Mouse (Mus musculus): ENCODE results near the gene Clasp2.
A peak's percentile ranks its signal among the peaks of the same experiment; 100 is the strongest.
"Not testable (repeated sequence)": the region's sequence is repeated elsewhere in the genome, so short reads cannot be mapped to it uniquely, and the experiment has no call there.

Clasp2 gene

DNA sequence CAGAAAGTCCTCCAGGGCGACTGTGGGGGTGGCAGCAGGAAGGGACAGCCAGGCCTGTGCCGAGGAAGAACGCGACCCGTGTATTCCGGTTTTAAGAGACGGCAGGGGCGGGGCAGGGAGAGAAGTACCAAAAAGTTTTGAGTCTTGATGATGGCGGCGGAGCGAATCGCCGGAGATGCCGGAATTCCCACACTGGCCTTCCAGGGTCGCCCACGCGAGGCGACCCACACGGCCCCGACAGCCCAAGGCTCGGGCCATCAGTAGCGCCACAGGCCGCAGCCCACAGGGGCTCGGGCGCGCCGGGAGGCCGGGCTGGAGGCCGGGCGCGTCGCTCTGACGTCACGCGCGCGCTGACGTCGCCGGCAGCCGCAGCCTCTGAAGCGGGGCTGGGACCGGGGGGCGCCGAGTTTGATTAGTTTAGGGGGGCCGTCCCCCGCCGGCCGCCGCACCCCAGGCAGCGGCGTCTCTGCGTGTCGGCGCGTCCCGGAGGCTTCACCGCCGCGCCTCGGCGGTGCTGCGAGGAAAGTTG, at the start of gene Clasp2:
Gene Clasp2, plus strand, starts transcription at position 366 of the 529 bp plus-strand sequence.
- DNase-seq (ENCODE audit: low read depth, low spot score) = peak; percentile 73

DNA sequence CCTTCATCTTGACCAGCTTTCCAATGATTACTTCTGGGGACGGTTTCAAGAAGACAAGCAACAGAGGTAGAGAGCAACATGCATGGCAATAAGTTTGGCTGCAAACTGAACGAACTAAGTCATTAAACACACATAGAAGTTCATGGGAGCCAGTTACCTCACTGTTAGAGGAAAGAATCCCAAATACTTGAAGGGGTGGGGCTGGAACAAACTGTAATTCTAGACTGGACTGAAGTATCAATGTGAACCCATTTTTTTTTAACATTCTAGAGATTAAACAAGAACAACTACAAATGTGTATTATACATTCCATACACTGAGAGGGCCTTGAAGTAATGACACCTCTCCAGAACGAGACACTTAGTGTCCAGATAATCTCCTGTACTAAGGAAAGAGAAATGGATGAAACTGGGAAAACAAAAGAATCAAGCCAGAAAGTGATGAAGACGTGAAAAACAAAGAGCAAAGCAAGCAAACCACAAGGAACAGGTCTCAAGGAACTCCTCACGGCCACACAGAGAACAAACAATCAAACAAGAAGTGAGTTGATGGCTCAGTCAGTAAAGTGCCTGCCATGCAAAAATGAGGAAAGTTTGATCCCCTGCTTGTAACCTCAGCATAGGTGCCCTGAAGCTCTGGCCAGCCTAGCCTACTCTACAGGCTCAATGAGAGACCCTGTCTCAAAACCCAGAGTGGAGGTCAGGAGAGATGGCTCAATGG, 39.7 kb upstream of the Clasp2 start:
- no peak for DNase-seq (ENCODE audit: low read depth, low spot score)

DNA sequence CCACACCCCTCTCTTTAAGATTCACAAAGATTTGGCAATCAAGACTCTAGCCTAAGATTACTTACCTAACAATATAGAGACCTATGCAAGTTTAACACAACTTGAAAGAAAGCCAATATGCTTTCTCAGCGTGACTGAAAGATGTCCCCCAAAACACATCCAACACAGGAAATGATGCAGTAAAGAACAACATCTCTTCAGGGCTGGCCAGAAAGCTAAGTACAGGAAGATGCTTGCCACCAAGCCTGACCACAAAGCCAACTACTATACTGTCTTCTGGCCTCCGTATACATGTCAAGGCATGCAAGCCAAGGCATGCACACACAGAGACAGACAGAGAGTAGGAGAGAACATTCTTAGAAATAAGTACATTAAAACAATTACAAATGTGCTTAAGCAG, 35.2 kb upstream of the Clasp2 start:
- no peak for DNase-seq (ENCODE audit: low read depth, low spot score)

DNA sequence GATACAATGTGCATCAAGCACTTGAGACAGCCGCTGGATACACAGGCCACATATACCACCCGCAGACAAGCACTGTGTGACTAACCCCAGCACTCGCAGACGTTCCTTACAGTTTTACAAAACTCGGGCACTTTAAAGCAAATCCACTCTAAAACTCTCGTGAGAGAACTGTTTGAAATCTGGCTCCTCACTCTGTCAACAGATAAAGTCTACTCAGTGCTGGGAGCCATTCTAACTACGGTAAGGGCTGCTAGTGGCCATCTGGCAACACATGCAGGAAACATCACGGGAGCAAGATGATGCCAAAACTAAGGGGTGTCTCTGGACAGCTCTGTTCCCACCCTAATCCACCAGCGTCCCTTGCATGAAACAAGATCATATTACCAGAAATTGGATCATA, 34.4 kb upstream of the Clasp2 start:
- DNase-seq (ENCODE audit: low read depth, low spot score) = no peak

GRCm38 (mm10) chr9:113707481-113708360, 33.6 kb upstream of the Clasp2 start, which contains the start of gene Pdcd6ip:
Gene Pdcd6ip, minus strand, starts transcription at chr9:113708259.
- DNase-seq (ENCODE audit: low read depth, low spot score) = peak; percentile 79

DNA sequence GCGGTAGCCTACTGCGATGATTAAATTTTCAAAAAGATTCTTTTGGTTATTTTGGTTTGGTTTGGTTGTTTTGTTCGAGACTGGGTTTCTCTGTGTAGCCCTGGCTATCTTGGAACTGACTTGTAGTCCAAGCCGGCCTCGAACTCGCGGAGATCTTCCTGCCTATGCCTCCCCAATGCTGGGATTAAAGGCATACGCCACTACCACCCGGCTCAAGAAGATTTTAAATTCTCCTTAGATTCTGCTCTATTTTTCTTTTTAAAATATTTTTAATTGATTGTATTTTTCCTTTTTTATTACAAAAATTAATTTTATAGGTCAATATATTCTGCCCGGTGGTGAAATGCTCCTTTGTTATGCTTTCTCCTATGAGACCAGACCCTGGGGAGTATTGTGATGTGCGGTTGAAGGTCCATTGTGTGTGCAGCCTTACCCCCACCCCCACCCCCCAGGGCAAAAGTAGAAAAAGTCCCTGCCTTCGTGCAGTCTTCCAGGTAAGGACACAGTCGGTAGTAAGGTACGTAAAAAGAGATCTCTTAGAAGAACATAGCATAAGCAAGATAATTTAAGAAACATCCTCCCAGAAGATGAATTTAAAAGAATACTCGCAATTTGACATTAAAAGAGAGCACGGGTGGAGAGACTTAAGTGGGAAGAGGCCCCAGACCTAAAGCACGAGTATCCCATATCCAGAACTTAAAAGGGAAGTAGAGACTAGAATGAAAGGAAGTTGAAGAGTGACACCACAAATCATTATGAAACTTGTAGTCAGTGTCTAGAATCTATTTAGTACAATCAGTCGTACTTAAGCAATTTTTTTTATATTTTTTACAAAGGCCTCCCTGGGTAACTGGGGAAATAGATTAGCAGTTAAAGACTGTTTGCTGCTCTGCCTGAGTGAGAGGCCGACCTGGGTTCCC, 32.7 kb upstream of the Clasp2 start:
- no peak for DNase-seq (ENCODE audit: low read depth, low spot score)

- no peak for DNase-seq (ENCODE audit: low read depth, low spot score)
Measured at GRCm38 (mm10) chr9:113710871-113711270, 30.4 kb upstream of the Clasp2 start.

- no peak for DNase-seq (ENCODE audit: low read depth, low spot score)
Measured at GRCm38 (mm10) chr9:113719063-113719462, 22.2 kb upstream of the Clasp2 start.

GRCm38 (mm10) chr9:113724646-113725045, 16.6 kb upstream of the Clasp2 start:
- DNase-seq (ENCODE audit: low read depth, low spot score) = no peak

DNA sequence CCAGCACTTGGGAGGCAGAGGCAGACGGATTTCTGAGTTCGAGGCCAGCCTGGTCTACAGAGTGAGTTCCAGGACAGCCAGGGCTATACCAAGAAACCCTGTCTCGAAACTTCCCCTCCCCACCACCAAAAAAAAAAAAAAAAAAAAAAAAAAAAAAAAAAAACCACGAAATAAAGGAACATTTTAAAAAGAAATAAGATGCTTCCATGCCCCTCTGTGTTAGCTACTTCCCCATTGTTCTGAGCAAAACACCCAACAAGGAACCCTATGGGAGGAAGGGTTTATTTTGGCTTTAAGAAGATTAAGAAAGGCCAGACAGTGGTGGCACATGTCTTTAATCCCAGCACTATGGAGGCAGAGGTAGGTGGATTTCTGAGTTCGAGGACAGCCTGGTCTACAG, 15.7 kb upstream of the Clasp2 start:
- not testable (repeated sequence) for DNase-seq (ENCODE audit: low read depth, low spot score)

DNA sequence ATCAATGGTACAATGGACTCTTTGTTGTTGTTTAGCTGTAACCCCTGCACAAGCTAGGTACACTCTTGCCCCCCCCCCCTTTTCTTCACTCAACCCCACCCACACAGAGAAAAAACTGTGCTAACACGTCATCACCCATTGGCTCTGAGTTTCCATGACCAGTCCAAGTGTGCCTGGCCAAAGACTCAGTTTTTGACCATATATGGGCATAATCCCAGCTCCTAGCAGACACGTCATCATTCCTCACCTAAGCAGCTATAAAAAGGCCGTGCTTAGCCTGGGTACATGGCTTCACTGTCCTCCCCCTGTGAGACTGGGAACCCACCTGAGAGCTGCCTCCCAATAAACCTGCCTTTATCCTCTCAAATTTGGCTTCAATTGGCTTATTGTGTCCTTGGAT, 15.1 kb upstream of the Clasp2 start:
- no peak for DNase-seq (ENCODE audit: low read depth, low spot score)

DNA sequence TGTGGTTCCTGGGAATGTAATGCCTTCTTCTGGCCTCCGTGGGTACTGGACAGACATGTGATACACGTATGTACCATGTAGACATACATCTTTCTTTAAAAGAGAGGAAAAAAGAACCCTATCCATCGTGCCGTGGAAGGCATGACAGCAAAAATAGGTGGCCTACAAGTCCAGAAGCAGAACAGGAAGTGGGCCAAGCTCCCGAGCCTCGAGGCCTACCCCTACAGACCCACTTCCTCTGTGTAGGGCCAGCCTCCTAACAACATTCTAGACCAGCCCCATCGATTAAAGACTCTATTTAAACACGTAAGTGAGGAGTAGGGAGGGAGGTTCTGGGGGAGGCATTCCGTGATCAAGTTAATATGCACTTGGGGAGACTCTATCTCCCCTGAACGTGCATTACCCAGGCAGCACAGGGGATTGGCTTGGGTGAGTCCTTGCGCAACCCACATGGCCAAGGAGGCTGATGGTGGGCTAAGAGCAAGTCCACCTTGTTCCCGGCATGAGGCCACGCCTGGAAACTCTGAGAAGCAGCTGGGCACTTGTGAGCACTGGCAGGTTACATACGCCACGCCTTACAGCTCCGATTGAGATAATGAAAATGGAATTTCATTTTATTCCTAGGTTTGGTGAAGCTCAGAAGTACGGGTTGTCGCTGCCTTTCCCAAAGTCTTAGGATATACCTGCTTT, 14.1 kb upstream of the Clasp2 start:
- DNase-seq (ENCODE audit: low read depth, low spot score) = no peak

DNA sequence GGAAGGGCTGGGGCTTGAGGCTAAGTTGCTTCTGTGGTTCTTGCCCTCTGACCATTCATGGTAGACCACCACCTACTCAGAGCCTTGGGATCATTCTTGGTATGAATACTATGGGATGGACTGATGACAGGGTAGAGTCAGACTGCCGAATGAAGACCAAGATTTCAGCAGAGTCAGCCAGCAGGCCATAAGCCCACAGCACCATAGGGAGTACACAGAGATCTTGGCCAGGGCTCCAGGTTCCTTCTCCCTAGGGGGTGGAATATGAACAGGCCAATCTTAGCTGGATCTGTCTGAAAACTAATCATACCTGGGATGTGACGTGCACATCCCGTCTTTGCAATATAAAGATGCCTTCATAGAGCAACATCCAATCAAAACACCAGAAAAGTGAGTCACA, 9.7 kb upstream of the Clasp2 start:
- DNase-seq (ENCODE audit: low read depth, low spot score) = no peak

DNA sequence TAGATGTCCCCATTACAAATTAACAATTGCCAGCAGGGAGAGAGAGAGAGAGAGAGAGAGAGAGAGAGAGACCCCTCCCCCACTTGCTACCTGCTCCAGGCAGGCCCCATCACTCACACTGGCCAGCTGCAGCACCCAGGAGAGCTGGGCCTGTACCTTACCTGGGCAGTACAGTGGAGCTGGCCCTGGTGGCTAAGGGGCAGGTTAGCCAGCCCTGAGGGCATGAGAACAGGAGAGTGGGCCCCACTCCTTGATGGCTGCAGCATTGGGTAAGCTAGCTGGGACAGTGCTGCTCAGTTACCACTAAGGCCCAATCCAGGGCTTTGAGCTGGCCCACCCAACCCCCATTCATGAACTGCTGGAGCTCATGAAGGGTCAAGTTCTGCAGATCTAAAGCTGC, 5.4 kb upstream of the Clasp2 start:
- DNase-seq (ENCODE audit: low read depth, low spot score) = no peak

- no peak for DNase-seq (ENCODE audit: low read depth, low spot score)
Measured at GRCm38 (mm10) chr9:113738021-113738420, 3.3 kb upstream of the Clasp2 start.

GRCm38 (mm10) chr9:113738941-113739340, 2.3 kb upstream of the Clasp2 start:
- DNase-seq (ENCODE audit: low read depth, low spot score) = no peak

- peak; percentile 16 for DNase-seq (ENCODE audit: low read depth, low spot score)
Measured at GRCm38 (mm10) chr9:113741637-113742137, 414 bp downstream of the Clasp2 start.

DNA sequence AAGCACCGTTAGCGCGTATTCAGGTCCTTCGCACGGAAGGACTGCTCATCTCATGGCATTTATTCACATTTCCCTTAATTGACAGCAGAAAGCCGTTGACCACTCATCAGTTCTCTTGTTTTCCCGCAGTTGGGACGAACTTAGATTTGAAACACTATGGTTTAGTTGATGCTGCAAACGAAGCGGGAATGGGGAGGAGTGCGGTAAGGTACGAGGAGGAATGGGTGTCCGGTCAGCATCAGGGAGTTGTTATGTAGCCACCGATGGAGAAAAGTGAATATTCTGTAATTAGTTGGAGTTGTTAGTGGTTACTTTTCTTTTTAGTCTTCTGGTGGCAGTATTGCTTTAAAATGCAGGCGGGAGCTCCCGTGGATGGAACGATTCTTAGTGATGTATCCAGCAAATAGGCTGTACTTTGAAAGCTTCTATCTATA, 1.1 kb downstream of the Clasp2 start:
- peak; percentile 8 for DNase-seq (ENCODE audit: low read depth, low spot score)

DNA sequence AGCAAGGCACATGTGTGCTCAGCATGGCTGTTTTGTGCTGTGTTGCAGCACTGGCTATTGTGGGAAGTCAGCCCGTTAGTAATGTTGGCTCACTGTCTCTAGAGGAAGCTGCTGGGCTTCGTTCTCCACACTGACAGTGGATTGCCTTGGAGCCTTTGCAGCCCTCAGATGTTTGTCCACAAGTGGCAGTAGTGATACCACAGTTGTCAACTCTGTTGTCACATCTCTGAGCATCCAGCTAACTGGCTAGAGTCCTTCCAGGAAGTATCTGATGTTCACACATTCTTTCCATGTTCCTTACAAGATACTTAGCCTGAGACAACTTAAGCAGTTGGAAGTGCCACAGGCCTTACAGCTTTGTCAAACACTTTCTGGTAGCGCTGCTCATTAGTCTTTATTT, 2.0 kb downstream of the Clasp2 start:
- no peak for DNase-seq (ENCODE audit: low read depth, low spot score)

DNA sequence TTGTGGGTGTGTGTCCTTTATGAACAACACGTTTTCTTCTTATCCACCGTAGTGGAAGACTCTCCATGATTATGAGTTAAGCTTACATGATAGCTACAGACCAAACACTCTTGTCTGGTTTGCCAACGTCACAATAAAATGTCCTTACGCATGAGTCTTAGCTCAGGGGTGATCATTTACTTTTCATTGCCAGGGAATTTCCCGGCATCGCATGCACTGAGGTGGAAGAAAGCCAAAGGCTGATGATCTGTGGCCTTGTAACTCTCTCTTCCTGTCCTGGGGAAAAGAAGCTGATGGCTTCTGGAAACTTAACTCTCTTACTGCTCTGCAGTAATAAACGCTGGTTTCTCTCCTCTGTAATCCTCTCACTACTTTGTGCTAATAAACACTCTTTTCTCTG, 8.1 kb downstream of the Clasp2 start:
- DNase-seq (ENCODE audit: low read depth, low spot score) = no peak
